Mouse (Mus musculus) liver, adult 2 months (tissue): ENCODE results near the gene Fkbp9. TPM values are rescaled to one million over a fixed set of nuclear protein-coding genes. Genes with fewer than 3 reads are reported as not detected.
A peak's percentile ranks its signal among the peaks of the same experiment; 100 is the strongest.

Experiments
- DNase-seq: peaks from one replicate; pipeline ENCODE4 v3.0.0-alpha.2; 2011; ENCODE audit warnings: low read depth, low spot score; ENCODE audit errors: extremely low read depth
- H3K27ac ChIP-seq: fragments of 200-500 bp; replicated peaks from 2 replicates; pipeline ENCODE4 v1.5.1; 2012; ENCODE audit warnings: low read depth, mild to moderate bottlenecking, control low read depth, inconsistent platforms, low read length; ENCODE audit not compliant: insufficient read depth
- H3K27me3 ChIP-seq: fragments of 200-500 bp; 2 replicates; pipeline ENCODE4 v1.6.1; 2012; ENCODE audit warnings: mild to moderate bottlenecking, moderate library complexity, low read length, inconsistent platforms; ENCODE audit not compliant: control insufficient read depth, insufficient read depth
- H3K36me3 ChIP-seq: fragments of 200-500 bp; 2 replicates; pipeline ENCODE4 v1.6.1; 2012; ENCODE audit warnings: low read length, inconsistent platforms; ENCODE audit not compliant: control insufficient read depth, insufficient read depth
- H3K4me1 ChIP-seq: fragments of 200-500 bp; 2 replicates; pipeline ENCODE4 v1.6.1; 2011; ENCODE audit warnings: low read length; ENCODE audit not compliant: control insufficient read depth, insufficient read depth
- H3K4me3 ChIP-seq: fragments of 200-500 bp; 2 replicates; pipeline ENCODE4 v1.5.1; 2011; ENCODE audit warnings: low read depth, mild to moderate bottlenecking, control low read depth, low read length, moderate library complexity; ENCODE audit not compliant: insufficient read depth
- H3K79me2 ChIP-seq: fragments of 200-500 bp; 2 replicates; pipeline ENCODE4 v1.6.1; 2012; ENCODE audit warnings: inconsistent platforms, mild to moderate bottlenecking, low read length, moderate library complexity; ENCODE audit not compliant: control insufficient read depth, insufficient read depth
- H3K9ac ChIP-seq: fragments of 200-500 bp; 2 replicates; pipeline ENCODE4 v1.6.1; 2012; ENCODE audit warnings: low read depth, mild to moderate bottlenecking, control low read depth, inconsistent platforms, low read length
- CTCF ChIP-seq: fragments of 200-500 bp; IDR thresholded peaks from 2 replicates; pipeline ENCODE4 v1.5.1; 2011; ENCODE audit warnings: low read depth, low read length, control low read depth
- POLR2A ChIP-seq: fragments of 200-500 bp; IDR thresholded peaks from 2 replicates; pipeline ENCODE4 v1.6.1; 2011; ENCODE audit warnings: low read length, control low read depth; ENCODE audit not compliant: insufficient read depth; ENCODE audit errors: extremely low read depth
- WGBS: fragments of 180-500 bp; shearing (Covaris S2); methylation state at CpG from one replicate; pipeline ENCODE4 v1.1.7; 2018; 5-methylcytosine and 5-hydroxymethylcytosine counted together
- polyA plus RNA-seq: library from polyadenylated mRNA; depleted of rRNA; stranded (reverse); fragments of >200 nt; gene quantifications from 2 replicates; pipeline ENCODE4 v1.2.3, GENCODE M21; 2012
- total RNA-seq: library from RNA; depleted of rRNA; stranded (reverse); fragments of >200 nt; gene quantifications from 2 replicates; pipeline ENCODE4 v1.2.3, GENCODE M21; 2014

The Fkbp9 gene
- total and polyA plus RNA-seq, 2 experiments = 12.6 to 32.2 TPM

DNA sequence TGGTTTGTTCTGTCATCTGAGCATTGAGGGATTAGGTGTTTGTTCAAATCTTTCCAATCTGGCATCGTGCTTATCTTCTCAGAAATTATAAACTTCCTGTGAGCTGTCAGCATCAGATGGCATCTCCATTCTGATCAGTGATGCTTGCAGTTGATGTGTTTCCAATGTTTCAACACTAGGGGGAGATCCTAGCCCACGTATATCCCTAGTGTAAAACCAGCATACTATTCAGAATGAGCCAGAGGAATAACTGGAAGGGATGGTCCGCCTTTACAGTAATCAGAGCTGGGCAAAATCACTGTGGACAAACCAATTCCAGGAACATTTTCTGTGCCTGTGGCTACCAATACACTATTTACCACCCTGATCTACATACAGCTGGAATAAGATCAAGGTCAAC, 23.2 kb upstream of the Fkbp9 start:
- TF ChIP-seq CTCF = peak; percentile 55
- no peak for TF ChIP-seq POLR2A
- no peak overlapping the region for H3K27ac ChIP-seq
- H3K4me3 ChIP-seq = no peak overlapping the region
- 15% methylated on average over 3 of the region's 3 CpGs for WGBS
- H3K9ac ChIP-seq = no peak overlapping the region
- no peaks in the 10 kb centered on the region for H3K4me1 ChIP-seq
- no peaks in the 10 kb centered on the region for H3K79me2 ChIP-seq
- DNase-seq = peak; percentile 55
- no peaks in the 10 kb centered on the region for H3K36me3 ChIP-seq
- no peaks in the 10 kb centered on the region for H3K27me3 ChIP-seq

- WGBS = 69% methylated on average over 2 of the region's 2 CpGs
- no peaks in the 10 kb centered on the region for H3K27me3 ChIP-seq
- H3K79me2 ChIP-seq = no peaks in the 10 kb centered on the region
- H3K4me3 ChIP-seq = no peak overlapping the region
- no peaks in the 10 kb centered on the region for H3K36me3 ChIP-seq
- DNase-seq = no peak
- H3K4me1 ChIP-seq = no peaks in the 10 kb centered on the region
- no peak overlapping the region for H3K9ac ChIP-seq
- H3K27ac ChIP-seq = no peak overlapping the region
- no peak for TF ChIP-seq POLR2A
- TF ChIP-seq CTCF = no peak
Observed at GRCm38 (mm10) chr6:56813332-56813731, 18.5 kb upstream of the Fkbp9 start.

- no peaks in the 10 kb centered on the region for H3K36me3 ChIP-seq
- no peak for TF ChIP-seq POLR2A
- TF ChIP-seq CTCF = no peak
- H3K4me1 ChIP-seq = no peaks in the 10 kb centered on the region
- no peak overlapping the region for H3K4me3 ChIP-seq
- WGBS = 71% methylated on average over 5 of the region's 5 CpGs
- H3K9ac ChIP-seq = no peak overlapping the region
- peak; percentile 38 for DNase-seq
- H3K27ac ChIP-seq = no peak overlapping the region
- no peaks in the 10 kb centered on the region for H3K27me3 ChIP-seq
- H3K79me2 ChIP-seq = no peaks in the 10 kb centered on the region
Observed at GRCm38 (mm10) chr6:56818436-56819123, 13.3 kb upstream of the Fkbp9 start.

GRCm38 (mm10) chr6:56819124-56819487, 12.8 kb upstream of the Fkbp9 start:
- Histone ChIP-seq H3K79me2 (no peaks in the 10 kb centered on the region), H3K27me3 (no peaks in the 10 kb centered on the region), H3K36me3 (no peaks in the 10 kb centered on the region), H3K4me1 (no peaks in the 10 kb centered on the region), H3K27ac (no peak overlapping the region), H3K4me3 (no peak overlapping the region), H3K9ac (no peak overlapping the region)
- no peak for DNase-seq
- 86% methylated on average over 2 of the region's 2 CpGs for WGBS
- no peak for TF ChIP-seq POLR2A
- no peak for TF ChIP-seq CTCF

DNA sequence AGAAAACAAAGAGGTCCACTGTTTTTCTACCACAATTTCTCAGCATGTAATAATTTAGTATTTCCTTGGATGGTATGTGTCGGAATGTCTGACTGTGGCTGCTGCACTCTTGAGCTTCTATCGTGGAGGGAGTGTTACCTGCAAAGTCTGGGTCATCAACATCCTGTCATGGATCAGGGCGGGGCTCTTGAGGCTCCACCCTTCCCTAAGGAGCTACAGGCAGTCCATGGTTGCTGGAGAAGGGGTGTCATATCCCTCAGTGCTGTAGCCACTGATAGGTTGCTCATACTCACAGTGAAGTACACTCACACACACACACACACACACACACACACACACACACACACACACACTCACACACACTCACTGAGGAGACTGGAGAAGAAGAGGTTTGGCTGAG, 6.2 kb upstream of the Fkbp9 start:
- no peaks in the 10 kb centered on the region for H3K27me3 ChIP-seq
- no peaks in the 10 kb centered on the region for H3K4me1 ChIP-seq
- H3K4me3 ChIP-seq = no peak overlapping the region
- H3K36me3 ChIP-seq = no peaks in the 10 kb centered on the region
- H3K79me2 ChIP-seq = no peaks in the 10 kb centered on the region
- WGBS = 60% methylated on average over 3 of the region's 3 CpGs
- DNase-seq = no peak
- TF ChIP-seq CTCF = no peak
- TF ChIP-seq POLR2A = no peak
- H3K27ac ChIP-seq = no peak overlapping the region
- H3K9ac ChIP-seq = no peak overlapping the region

DNA sequence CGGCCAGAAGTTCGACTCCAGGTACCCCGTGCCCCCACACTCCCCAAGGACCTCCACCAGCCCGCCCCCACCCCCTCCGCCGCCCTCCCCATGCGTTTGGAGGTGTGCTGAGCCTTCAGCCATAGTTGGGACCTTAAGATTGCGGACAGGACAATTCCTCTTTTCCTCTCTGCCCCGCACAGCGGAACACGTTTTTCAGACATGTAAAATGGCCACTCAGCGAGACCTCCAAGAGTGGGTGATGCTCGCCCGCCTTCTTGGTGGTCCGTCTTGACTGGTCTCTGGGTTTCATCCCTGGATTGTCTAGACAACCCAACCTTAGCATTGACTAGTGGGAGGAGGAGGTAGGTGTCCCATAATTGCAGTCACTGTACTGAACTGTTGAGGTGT, 543 bp downstream of the Fkbp9 start:
- no peak for DNase-seq
- Histone ChIP-seq H3K9ac (peak overlapping the region; percentile 83), H3K79me2 (0 out of 2 replicates have a peak, but pooled peaks cover 4% of the 10 kb centered on the region), H3K36me3 (peaks cover 3% of the 10 kb centered on the region), H3K27ac (no peak overlapping the region), H3K4me1 (peaks cover 5% of the 10 kb centered on the region), H3K27me3 (no peaks in the 10 kb centered on the region), H3K4me3 (peak overlapping the region; percentile 61)
- TF ChIP-seq CTCF = no peak
- no peak for TF ChIP-seq POLR2A
- WGBS = 3% methylated on average over 12 of the region's 15 CpGs
